Mouse (Mus musculus): ENCODE data around the gene Olfr1392. TPM values are rescaled to one million over a fixed set of nuclear protein-coding genes. Genes with fewer than 3 reads are reported as not detected.
"Not testable (repeated sequence)": the region's sequence is repeated elsewhere in the genome, so short reads cannot be mapped to it uniquely, and the experiment has no call there.

Gene Olfr1392
- polyA plus RNA-seq, 1 experiment from 2014 or later: 0.10 TPM

DNA sequence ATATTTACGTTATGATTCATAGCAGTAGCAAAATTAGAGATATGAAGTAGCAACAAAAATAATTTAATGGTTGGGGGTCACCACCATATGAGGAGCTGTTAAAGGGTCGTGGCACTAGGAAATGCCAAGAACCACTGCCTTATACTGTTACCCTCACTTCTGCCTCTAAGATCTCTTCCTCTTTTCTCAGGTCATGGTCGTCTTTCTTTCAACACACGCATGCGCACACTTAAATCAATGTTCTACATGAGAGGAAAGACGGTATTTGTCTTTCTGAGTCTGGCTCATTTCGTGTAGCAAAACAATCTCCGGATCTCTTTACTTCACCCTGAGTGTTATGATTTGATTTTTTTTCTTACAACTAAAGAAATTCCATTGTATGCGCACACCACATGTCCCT, 15.3 kb upstream of the Olfr1392 start:
- peaks cover 5% of the 10 kb centered on the region for H3K36me3 ChIP-seq
- no peak overlapping the region for H3K4me2 ChIP-seq
- H3K4me3 ChIP-seq: no peak overlapping the region
- no peak overlapping the region for H3K9ac ChIP-seq
- no peak for ATAC-seq (ENCODE audit: insufficient number of reproducible peaks, low FRiP score, low TSS enrichment, low read depth)
- H3K4me1 ChIP-seq: no peaks in the 10 kb centered on the region
- no peaks in the 10 kb centered on the region for H3K27me3 ChIP-seq
- no peaks in the 10 kb centered on the region for H3K9me3 ChIP-seq
- WGBS: 89% methylated on average over 9 of the region's 9 CpGs
- no peak overlapping the region for H3K27ac ChIP-seq

DNA sequence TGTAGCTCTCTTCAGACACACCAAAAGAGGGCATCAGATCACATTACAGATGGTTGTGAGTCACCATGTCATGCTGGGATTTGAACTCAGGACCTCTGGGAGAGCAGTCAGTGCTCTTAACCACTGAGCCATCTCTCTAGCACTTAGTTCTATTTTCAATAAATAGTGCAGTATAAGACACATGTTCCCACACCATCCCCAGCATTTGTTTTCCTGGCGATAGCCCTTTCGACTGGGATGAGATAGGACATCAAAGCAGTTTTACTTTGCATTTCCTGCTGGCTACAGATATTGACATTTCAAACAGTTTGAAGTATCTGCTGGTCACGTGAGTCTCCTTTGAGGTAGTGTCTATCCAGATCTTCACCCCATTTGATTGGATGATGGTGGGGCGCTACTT, 14.7 kb upstream of the Olfr1392 start:
- H3K4me2 ChIP-seq: no peak overlapping the region
- WGBS: 93% methylated on average over 4 of the region's 4 CpGs
- no peak overlapping the region for H3K4me3 ChIP-seq
- H3K27me3 ChIP-seq: no peaks in the 10 kb centered on the region
- no peak for ATAC-seq (ENCODE audit: insufficient number of reproducible peaks, low FRiP score, low TSS enrichment, low read depth)
- no peaks in the 10 kb centered on the region for H3K9me3 ChIP-seq
- H3K36me3 ChIP-seq: no peaks in the 10 kb centered on the region
- H3K27ac ChIP-seq: no peak overlapping the region
- no peak overlapping the region for H3K9ac ChIP-seq
- no peaks in the 10 kb centered on the region for H3K4me1 ChIP-seq

DNA sequence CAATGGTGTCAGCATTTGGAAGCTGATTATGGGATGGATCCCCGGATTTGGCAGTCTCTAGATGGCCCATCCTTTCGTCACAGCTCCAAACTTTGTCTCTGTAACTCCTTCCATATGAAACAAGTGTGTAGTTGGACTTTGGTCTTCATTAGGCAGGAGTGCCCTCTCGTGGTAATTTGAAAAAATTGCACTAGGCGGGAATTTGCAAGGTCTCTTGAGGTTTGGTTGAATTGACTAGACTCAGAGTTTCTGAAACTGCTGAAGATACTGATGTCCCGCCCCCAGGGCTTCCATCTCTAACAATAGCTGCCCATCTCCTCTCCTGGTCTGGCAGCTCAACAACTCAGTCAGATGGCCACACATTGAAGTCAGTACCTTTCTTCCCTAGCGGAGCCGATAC, 13.7 kb upstream of the Olfr1392 start:
- H3K4me3 ChIP-seq: no peak overlapping the region
- H3K27me3 ChIP-seq: no peaks in the 10 kb centered on the region
- H3K4me2 ChIP-seq: no peak overlapping the region
- 28% methylated on average over 7 of the region's 7 CpGs for WGBS
- H3K27ac ChIP-seq: no peak overlapping the region
- H3K36me3 ChIP-seq: no peaks in the 10 kb centered on the region
- H3K4me1 ChIP-seq: no peaks in the 10 kb centered on the region
- ATAC-seq (ENCODE audit: insufficient number of reproducible peaks, low FRiP score, low TSS enrichment, low read depth): no peak
- no peak overlapping the region for H3K9ac ChIP-seq
- H3K9me3 ChIP-seq: no peaks in the 10 kb centered on the region

DNA sequence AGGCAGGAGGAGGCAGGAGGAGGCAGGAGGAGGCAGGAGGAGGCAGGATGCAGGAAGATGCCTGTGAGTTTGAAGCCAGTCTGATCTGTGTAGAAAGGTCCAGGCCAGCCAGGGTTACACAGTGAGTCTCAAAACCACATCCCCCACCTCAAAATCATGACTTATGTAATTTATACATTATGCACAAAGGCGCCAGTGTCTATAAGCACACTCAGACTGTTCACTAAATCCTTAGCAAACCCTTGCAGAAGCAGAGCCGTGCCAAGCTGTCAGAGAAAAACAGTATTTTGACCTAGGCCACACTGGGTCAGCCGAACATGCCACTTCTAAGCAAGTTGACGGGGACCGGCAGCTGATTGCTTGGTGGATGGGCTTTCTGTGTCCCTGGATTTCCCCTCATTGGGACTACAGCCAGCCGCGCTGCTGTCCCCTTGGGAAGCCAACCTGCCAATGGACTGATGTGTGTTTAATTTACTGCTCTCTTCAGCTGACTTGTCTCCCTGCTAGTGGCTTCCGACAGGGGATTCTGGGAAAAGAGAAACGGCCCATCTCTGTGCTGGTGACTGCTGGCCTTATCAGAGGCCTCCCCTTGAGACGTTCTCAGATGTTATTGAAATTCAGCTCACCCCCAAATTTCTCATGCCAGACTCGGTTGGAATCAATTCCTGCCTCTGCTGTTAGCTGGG, 11.1 kb upstream of the Olfr1392 start:
- no peak overlapping the region for H3K4me3 ChIP-seq
- no peak overlapping the region for H3K9ac ChIP-seq
- H3K4me2 ChIP-seq: no peak overlapping the region
- WGBS: 56% methylated on average over 11 of the region's 11 CpGs
- H3K27ac ChIP-seq: no peak overlapping the region
- ATAC-seq (ENCODE audit: insufficient number of reproducible peaks, low FRiP score, low TSS enrichment, low read depth): no peak
- no peaks in the 10 kb centered on the region for H3K27me3 ChIP-seq
- no peaks in the 10 kb centered on the region for H3K36me3 ChIP-seq
- H3K4me1 ChIP-seq: no peaks in the 10 kb centered on the region
- no peaks in the 10 kb centered on the region for H3K9me3 ChIP-seq

DNA sequence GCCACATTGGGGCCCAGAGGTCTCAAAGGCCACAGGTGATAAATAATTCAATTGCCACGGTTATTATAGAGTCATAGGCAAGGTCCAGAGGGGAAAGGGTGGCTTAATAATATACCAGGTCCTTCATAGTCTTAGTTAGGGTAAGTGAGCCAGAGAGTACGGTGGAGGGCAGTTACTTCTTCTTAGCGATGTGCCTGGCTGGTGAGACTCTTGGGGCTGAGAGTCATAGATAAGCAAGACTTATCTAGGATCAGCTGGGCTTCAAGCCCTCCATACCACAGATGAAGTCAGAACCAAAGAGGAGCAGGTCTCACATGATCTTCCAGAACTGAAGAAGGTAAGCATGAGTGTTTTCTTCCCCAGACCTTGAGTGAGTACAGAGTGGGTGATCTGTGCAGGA, 6.9 kb upstream of the Olfr1392 start, which contains the start of gene Olfr1393:
TSS of gene Olfr1393 (plus strand) at position 83 of the 400 bp plus-strand sequence.
- 85% methylated on average over 3 of the region's 3 CpGs for WGBS
- Histone ChIP-seq H3K27me3 (no peaks in the 10 kb centered on the region), H3K4me1 (no peaks in the 10 kb centered on the region), H3K4me3 (no peak within 1 kb of the TSS), H3K27ac (no peak within 1 kb of the TSS), H3K9ac (no peak within 1 kb of the TSS), H3K4me2 (no peak within 1 kb of the TSS), H3K9me3 (no peaks in the 10 kb centered on the region), H3K36me3 (no peaks in the 10 kb centered on the region)
- ATAC-seq (ENCODE audit: insufficient number of reproducible peaks, low FRiP score, low TSS enrichment, low read depth): no peak

DNA sequence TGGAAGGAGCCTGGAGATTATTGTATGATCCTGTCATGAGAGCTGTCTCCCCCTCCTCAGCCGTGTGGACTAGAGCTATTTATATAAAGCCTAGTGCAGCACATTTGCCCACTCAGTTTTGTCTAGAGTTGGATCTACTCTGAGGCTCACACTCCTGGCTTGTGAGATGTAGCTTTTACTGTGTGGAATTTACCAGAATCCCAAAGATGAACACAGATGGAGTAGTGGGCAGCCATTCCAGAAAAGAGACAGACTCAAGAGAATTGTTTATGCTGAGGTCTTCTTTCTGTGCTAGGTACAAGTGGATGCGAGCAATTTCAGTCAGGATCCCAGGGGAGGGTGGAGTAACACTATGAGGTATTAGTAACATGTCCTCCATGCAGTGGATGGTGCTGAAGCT, 2.2 kb downstream of the Olfr1392 start:
- H3K9ac ChIP-seq: no peak overlapping the region
- H3K36me3 ChIP-seq: no peaks in the 10 kb centered on the region
- no peak overlapping the region for H3K4me2 ChIP-seq
- no peak overlapping the region for H3K27ac ChIP-seq
- no peak for ATAC-seq (ENCODE audit: insufficient number of reproducible peaks, low FRiP score, low TSS enrichment, low read depth)
- H3K9me3 ChIP-seq: no peaks in the 10 kb centered on the region
- H3K4me3 ChIP-seq: no peak overlapping the region
- WGBS: 77% methylated on average over 2 of the region's 2 CpGs
- H3K4me1 ChIP-seq: no peaks in the 10 kb centered on the region
- H3K27me3 ChIP-seq: no peaks in the 10 kb centered on the region

DNA sequence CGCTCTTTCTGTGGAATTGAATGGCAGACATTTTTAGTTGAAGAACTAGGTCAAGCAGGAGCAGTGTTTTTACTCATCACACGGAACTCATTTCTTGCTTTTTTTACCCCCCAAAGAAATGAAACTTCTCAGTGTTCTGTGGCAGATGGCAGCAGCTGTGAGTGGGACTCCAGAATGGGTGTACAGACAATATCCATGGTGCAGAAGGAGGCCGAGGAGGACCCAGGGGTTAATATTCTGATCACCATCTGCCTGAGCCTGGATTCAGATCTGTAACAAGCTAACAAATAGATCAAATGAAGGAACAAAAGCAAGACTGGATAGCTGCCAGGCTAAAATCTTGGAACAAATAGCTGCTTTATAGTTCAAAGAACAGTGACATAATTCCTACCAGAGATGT, 7.7 kb downstream of the Olfr1392 start:
- Histone ChIP-seq H3K27ac (no peak overlapping the region), H3K4me3 (no peak overlapping the region), H3K36me3 (no peaks in the 10 kb centered on the region), H3K27me3 (no peaks in the 10 kb centered on the region), H3K9ac (no peak overlapping the region), H3K9me3 (no peaks in the 10 kb centered on the region), H3K4me2 (no peak overlapping the region), H3K4me1 (no peaks in the 10 kb centered on the region)
- 74% methylated on average over 3 of the region's 3 CpGs for WGBS
- no peak for ATAC-seq (ENCODE audit: insufficient number of reproducible peaks, low FRiP score, low TSS enrichment, low read depth)

GRCm38 (mm10) chr11:49304441-49304840, 19.4 kb downstream of the Olfr1392 start, which contains the start of gene Olfr10:
Olfr10 (plus strand) TSS chr11:49304741.
- ATAC-seq (ENCODE audit: insufficient number of reproducible peaks, low FRiP score, low TSS enrichment, low read depth): no peak
- no peaks in the 10 kb centered on the region for H3K9me3 ChIP-seq
- H3K36me3 ChIP-seq: no peaks in the 10 kb centered on the region
- no peaks in the 10 kb centered on the region for H3K4me1 ChIP-seq
- H3K4me2 ChIP-seq: no peak within 1 kb of the TSS
- no peaks in the 10 kb centered on the region for H3K27me3 ChIP-seq
- H3K27ac ChIP-seq: no peak within 1 kb of the TSS
- no peak within 1 kb of the TSS for H3K9ac ChIP-seq
- H3K4me3 ChIP-seq: no peak within 1 kb of the TSS

- not testable (repeated sequence) for H3K36me3 ChIP-seq; H3K4me1 ChIP-seq; H3K4me3 ChIP-seq; ATAC-seq (ENCODE audit: insufficient number of reproducible peaks, low FRiP score, low TSS enrichment, low read depth); H3K27ac ChIP-seq; H3K4me2 ChIP-seq; H3K9ac ChIP-seq; H3K27me3 ChIP-seq; H3K9me3 ChIP-seq
- 79% methylated on average over 5 of the region's 5 CpGs for WGBS
Measured at GRCm38 (mm10) chr11:49308547-49308946, 23.5 kb downstream of the Olfr1392 start.

DNA sequence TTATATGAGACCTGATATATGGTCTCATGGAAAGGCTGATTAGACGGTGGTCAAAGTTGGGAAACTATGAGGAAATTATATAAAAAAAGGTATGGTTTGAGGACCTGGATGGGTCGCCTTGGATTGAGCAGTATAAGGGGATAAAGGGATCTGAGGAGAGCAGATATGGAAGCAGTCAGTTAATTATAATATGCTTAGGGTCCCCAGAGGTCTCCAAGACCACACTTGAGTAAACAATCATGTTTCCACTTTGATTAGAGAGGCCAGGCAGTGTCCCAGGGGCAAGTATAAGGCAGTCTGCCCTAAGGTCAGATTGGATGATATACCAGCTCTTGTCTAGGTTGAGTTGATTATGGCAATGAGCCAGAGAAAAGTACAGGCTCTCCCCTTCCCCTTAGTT, 37.4 kb downstream of the Olfr1392 start, which contains the start of gene Olfr1391:
TSS of gene Olfr1391 (plus strand) at position 301 of the 400 bp plus-strand sequence.
- no peak within 1 kb of the TSS for H3K4me2 ChIP-seq
- no peaks in the 10 kb centered on the region for H3K4me1 ChIP-seq
- H3K4me3 ChIP-seq: no peak within 1 kb of the TSS
- no peaks in the 10 kb centered on the region for H3K27me3 ChIP-seq
- ATAC-seq (ENCODE audit: insufficient number of reproducible peaks, low FRiP score, low TSS enrichment, low read depth): no peak
- no peaks in the 10 kb centered on the region for H3K36me3 ChIP-seq
- H3K9me3 ChIP-seq: no peaks in the 10 kb centered on the region
- WGBS: 75% methylated on average over 2 of the region's 2 CpGs
- no peak within 1 kb of the TSS for H3K27ac ChIP-seq
- H3K9ac ChIP-seq: no peak within 1 kb of the TSS

DNA sequence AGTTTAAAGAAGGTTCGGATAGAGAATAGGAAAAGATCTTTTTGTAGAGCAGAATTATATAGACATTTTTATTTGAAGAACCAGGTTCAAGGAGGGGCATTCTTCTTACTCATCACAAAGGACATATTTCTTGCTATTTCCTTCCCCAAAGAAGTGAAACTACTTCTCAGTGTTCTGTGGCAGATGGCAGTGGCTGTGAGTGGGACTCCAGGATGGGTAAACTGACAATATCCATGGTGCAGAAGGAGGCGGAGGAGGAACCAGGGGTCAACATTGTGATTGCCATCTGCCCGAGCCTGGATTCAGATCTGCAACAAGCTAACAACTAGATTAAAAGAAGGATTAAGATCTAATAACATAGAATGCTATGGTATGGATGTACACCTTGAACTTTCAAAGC, 41.6 kb downstream of the Olfr1392 start:
- ATAC-seq (ENCODE audit: insufficient number of reproducible peaks, low FRiP score, low TSS enrichment, low read depth): no peak
- Histone ChIP-seq H3K9me3 (no peaks in the 10 kb centered on the region), H3K4me1 (no peaks in the 10 kb centered on the region), H3K36me3 (no peaks in the 10 kb centered on the region), H3K9ac (no peak overlapping the region), H3K27me3 (no peaks in the 10 kb centered on the region), H3K27ac (no peak overlapping the region), H3K4me3 (no peak overlapping the region), H3K4me2 (no peak overlapping the region)
- WGBS: 83% methylated on average over 3 of the region's 3 CpGs

- 65% methylated on average over 1 of the region's 1 CpGs for whole genome bisulfite sequencing
- Histone ChIP-seq H3K27me3 (no peaks in the 10 kb centered on the region), H3K36me3 (no peaks in the 10 kb centered on the region), H3K4me1 (no peaks in the 10 kb centered on the region), H3K9ac (no peak overlapping the region), H3K4me3 (no peak overlapping the region), H3K27ac (no peak overlapping the region), H3K4me2 (no peak overlapping the region), H3K9me3 (no peaks in the 10 kb centered on the region)
- no peak for ATAC-seq (ENCODE audit: insufficient number of reproducible peaks, low FRiP score, low TSS enrichment, low read depth)
Measured at GRCm38 (mm10) chr11:49329686-49330085, 44.6 kb downstream of the Olfr1392 start.

- H3K9me3 ChIP-seq: no peaks in the 10 kb centered on the region
- H3K4me3 ChIP-seq: no peak within 1 kb of the TSS
- H3K9ac ChIP-seq: no peak within 1 kb of the TSS
- H3K27me3 ChIP-seq: no peaks in the 10 kb centered on the region
- no peak within 1 kb of the TSS for H3K4me2 ChIP-seq
- no peak within 1 kb of the TSS for H3K27ac ChIP-seq
- no peaks in the 10 kb centered on the region for H3K4me1 ChIP-seq
- 79% methylated on average over 1 of the region's 1 CpGs for WGBS
- no peak for ATAC-seq (ENCODE audit: insufficient number of reproducible peaks, low FRiP score, low TSS enrichment, low read depth)
- no peaks in the 10 kb centered on the region for H3K36me3 ChIP-seq
Measured at GRCm38 (mm10) chr11:49334888-49335287, 49.8 kb downstream of the Olfr1392 start, which contains the start of gene Olfr1390. Olfr1390 (plus strand) TSS chr11:49335188.
